Mouse (Mus musculus) cerebellum, adult (tissue): ENCODE measurements at regions not wholly inside any gene's neighbourhood (a gene's known extent, or its start where the extent isn't known, plus 50 kb on each side); places are given as distances from the start of the nearest gene placed in this dataset.

Source experiments
- ATAC-seq: cut with Nextera tagmentation; 2 replicates; pipeline ENCODE4 v1.9.2; 2017; ENCODE audit warnings: mild to moderate bottlenecking, moderate library complexity, mixed read lengths; ENCODE audit not compliant: insufficient number of reproducible peaks, low FRiP score, low TSS enrichment

- peak; percentile 28; the same call in 1 of the 2 replicates for ATAC-seq
Measured at GRCm38 (mm10) chr2:166215610-166216511, 60.4 kb upstream of the Sulf2 start.

- no peak for ATAC-seq
Measured at GRCm38 (mm10) chr2:166215191-166215590, 59.7 kb upstream of the Sulf2 start.

- peak; percentile 12; the same call in 1 of the 2 replicates for ATAC-seq
Measured at GRCm38 (mm10) chr2:166207145-166207508, 51.7 kb upstream of the Sulf2 start.

- ATAC-seq = no peak
Measured at GRCm38 (mm10) chr2:166206396-166207144, 51.1 kb upstream of the Sulf2 start.
